Mouse (Mus musculus) inflammation-experienced regulatory T-cells, adult 6 months (primary cell): ENCODE data around the gene Sema3f. TPM values are rescaled to one million over a fixed set of nuclear protein-coding genes. Genes with fewer than 3 reads are reported as not detected.

Source experiments
- ATAC-seq: one replicate; pipeline ENCODE4 v1.8.0; 2017
- polyA plus RNA-seq, 3 experiments: library from polyadenylated mRNA; unstranded; fragments of 100-300 nt; shearing (Covaris generic); gene quantifications; one replicate each; pipeline ENCODE4 v1.2.1; 2017

Sema3f gene
- polyA plus RNA-seq, 3 experiments from 2014 or later: not detected

DNA sequence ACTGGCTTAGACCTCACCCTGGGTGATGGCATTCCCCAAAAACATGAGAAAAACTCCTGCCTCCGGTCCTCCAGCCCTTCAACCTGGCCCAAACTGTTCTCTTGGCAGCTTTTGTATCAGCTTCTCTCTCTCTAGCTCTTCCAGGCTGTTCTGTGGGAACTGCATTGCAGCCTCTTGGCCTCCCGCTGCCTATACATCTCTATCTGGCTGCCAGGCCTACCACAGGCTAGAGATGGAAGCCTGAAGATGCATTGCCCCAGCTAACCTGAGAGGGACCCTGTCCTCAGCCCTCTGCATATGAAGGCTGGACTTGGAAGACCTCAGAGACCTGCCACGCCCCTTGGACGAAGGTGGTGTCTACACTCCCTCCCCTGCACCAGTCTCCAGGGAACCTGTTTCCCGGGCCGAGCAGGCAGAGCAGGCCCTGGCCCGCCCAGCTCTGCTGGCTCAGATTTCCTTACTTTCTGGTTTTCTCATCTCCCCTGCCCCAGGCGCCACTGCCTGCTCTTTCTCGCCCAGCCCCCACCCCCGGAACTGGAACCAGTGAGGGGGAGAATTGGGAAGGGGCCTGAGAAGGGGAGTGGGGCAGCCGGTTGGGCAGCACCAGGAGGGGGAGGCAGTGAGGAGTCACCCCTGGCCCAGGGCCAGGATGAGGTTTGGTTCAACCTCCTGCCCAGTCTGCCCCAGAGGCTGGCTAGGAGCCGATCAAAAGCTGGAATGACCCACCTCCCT lies 4.1 kb upstream of the Sema3f start:
- ATAC-seq: no peak

DNA sequence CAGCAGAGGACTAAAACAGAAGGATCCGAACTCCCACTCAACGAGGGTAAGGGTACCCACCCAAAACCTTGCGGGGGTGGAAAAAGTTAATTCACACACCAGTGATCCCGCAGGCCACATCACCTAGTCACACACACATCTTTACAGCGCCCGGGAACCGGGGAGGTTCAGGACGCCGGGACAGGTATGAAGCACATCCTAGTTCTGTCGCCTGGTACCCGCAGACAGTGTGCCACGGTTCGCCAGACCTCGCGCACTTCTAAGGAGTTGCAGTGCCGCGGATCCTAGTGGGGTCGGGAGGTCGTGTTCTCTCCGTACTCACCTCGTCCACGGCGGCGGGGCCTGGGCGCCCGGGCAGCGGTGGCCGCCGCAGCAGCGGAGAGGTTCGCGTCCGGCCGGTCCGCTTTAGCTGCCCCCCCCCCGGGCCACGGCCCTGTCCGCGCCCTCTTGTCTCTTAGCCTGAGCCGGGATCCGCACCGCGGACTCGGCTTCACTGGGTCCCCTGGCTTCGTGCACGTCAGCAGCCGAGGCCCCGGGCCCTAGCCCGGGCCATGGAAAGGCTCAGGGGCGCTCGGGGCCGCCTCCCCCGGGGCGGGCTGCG lies 1.1 kb downstream of the Sema3f start:
- no peak for ATAC-seq

DNA sequence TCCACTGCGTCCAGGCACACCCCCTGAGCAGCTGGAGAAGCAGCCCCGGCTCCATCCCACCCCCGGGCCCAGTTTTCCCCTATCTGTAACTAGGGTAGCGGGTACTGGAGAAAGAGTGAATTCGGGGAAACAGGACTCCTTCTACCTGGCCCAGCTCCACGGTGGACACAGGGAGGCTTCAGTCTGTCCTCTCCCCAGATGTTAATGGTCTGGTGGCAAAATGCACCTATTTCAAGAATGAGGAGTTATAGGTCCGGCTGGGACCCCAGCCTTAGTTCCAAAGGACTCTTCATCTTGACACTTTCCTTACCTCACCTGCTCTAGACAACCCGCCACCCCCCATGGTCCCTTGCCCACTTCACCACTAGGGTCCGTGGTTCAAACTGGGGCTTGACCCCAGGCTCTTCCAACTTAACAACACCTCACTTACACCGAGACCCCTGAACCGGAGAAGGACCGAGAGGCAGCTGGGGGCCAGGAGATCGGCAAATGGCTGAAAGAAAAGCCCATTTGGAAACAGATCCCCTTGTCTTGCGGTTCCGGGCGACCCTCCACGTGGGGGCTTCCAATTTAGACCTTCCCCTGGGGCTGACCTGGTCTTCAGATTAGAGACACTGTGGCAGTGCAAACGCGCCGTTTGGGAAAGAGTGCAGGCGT lies 1.7 kb downstream of the Sema3f start:
- no peak for ATAC-seq

DNA sequence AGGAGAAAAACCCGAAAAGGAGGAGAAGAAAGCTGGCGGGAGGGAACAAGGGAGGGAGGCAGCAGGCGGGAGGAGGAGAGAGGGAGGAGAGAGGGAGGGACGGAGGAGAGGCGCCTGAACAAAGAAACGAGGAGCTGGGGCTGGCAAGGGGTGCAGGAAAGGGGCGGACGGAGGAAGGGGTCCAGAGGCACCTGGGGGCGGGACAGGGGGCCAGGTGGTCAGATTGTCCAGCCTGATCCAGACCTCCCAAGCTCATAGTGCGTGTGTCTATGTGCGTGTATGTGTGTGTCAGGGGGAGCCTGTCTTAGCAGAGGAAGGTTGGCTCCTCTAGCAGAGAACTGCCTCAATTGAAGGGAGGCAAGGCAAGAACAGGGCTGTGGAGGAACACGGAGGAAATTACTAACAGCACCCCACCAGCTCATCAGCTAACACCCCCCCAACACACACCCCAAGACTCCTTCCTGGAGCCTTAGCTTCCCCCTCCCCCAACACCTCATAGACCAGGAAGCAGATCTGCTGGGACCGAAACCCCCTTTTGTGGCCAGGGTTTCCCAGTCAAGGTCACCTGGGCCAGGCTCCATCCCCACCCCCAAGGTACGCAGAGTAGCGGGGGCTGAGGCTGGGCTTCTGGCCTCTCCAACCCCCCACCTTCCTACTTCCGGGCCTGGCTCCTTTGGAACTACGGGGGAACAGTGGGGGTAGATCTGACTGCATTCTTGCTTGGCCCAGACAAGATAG lies 2.4 kb downstream of the Sema3f start:
- no peak for ATAC-seq

DNA sequence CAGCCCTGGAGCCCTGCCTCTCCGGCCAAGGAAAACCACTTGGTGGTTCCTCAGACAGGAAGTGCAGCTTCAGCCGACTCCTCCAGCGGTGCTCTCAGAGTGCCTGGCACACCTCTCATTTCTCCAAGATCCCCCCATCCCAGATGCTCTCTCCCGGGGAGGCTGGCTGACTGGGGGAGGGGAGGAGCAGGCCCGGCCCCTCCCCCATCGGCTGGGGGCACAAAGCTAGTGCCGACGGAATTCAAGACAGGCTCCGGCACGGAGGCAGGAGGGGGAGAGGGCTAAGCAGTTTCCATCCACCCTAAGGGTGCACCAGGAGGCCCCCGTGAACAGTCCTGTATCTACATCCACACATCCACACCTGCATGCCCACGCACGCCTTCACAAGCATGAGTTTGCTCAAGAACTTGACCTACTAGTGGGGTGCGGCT lies 3.5 kb downstream of the Sema3f start:
- ATAC-seq: no peak

DNA sequence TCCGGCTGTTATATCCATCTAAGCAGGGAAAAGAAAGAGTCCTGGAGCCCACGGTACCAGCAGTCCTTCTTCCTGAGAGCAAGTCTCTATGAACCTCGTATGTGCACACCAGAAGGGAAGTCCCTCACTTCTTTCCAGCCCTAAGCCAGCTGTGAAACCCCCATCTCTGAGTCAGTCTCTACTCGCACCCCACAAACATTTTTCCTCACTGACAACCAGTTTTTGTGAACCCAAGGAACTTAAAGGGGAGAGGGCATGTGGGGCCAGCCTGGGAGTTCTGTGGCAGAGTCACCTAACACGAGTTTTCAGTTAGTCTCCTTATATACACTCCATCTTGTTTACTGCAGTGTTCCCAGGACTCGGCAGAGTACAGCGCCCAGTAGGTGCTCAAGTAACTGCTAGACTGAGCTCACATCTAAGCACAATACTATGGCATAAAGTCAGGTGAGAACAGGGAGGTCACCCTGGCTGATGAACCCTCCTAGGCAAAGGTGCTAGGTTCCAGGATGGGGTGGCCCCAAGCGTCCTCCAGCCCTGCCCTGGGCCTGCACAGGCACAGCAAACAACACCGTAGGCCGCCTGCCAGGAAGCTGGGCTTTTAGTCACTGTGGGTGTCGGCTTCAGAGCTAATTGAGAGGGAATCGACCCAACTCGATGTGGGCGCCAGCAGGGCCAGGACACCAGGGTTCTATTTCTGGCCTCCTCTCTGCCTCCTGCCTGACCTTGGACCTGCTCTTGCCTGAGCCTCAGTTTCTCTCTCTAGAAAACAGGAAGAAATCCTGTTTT lies 6.7 kb downstream of the Sema3f start:
- no peak for ATAC-seq

DNA sequence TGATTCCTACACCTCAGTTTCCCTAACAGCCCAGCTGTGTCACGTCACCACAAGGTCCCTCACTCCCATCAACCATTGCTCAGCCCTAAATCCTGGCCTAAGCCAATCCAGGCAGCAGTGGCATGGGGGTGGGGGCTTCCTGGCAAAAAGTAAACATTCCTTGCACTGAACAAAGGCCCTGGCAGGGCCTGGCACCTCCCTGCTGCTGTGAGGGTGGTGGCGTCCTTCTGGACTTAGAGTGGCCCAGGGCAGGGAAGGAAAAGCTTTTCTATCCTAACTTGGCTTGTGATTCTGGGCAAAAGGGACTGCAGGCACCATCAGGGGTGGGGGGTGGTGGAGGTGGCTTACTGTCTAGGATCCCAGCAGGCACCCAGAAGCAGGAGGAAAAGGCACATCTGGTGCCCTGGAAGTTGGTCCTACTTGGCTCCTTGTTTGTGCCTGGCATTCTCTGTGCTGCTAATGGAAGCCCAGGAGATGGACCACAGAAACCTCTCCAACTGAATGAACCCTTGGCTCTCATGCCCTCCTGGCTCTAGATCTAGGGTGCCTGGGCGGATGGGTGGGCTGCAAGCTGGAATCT lies 7.6 kb downstream of the Sema3f start:
- ATAC-seq: no peak

DNA sequence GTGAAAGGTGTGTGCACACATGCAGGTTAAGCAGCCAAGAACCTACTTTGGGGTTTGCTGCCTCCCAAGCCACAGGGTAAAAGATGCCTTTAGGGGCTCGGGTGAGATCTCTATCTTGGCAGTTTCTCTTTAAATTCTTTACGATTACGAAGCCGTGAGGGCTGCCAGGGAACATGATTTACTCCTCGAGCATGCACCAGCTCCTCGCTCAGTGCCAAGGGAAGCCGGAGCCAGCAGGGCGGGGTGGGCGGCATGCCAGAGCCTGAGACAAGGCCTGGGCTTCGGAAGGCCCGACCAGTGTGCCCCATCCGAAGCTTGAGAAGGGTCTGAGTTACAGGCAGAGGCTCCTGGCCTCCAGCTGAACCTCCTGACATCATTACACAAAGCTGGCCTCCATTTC lies 8.7 kb downstream of the Sema3f start:
- ATAC-seq: no peak

DNA sequence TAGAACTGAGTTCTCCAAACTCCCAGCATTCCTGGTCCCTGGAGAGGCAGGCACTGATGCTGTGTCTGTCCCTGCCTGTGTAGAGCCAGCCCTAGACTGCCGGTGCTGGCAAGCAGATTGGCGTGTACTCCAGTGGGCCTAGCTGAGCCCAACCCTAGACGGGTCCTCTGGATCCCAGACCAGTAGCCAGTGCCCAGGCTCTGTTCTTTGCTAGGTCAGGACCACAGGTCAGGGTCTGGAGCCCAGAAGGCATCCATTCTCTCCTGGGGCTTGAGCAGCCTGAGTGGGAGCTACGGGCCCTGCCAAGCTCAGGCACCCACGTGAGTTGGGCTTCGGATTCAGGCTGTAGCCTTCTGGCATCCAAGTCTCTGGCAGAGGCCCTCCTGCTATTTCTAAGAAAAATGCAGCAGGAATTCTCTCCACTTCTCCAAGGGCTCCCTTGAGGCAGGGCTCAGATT lies 10.1 kb downstream of the Sema3f start:
- no peak for ATAC-seq

DNA sequence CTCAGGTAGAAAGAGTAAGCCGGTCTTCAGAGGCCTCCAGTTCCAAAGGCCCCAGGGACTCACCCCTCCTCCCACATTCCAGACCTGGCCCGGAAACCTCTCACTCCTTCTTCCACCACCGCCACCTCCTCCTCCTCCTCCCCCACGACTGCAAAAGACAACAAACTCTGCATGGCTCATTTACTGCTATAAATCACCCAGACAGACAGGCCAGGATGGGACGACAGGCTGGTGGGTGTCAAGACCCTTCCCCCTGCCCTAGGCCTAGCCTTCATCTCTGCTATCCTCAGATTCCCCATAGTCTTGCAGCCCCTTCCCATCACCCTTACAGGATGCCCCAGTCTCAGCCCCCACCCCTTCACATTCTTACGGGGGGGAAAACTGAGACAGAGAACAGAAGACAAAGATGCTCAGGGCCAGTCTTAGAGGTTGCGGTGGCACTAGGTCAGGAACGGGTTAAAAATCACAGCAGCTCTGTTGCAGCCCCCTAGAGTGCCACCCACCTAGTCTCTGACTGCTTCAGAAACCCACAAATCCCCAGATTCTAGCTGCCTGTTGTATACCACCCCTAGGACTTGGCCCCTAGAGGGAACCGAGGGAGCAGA lies 10.8 kb downstream of the Sema3f start:
- ATAC-seq: no peak

DNA sequence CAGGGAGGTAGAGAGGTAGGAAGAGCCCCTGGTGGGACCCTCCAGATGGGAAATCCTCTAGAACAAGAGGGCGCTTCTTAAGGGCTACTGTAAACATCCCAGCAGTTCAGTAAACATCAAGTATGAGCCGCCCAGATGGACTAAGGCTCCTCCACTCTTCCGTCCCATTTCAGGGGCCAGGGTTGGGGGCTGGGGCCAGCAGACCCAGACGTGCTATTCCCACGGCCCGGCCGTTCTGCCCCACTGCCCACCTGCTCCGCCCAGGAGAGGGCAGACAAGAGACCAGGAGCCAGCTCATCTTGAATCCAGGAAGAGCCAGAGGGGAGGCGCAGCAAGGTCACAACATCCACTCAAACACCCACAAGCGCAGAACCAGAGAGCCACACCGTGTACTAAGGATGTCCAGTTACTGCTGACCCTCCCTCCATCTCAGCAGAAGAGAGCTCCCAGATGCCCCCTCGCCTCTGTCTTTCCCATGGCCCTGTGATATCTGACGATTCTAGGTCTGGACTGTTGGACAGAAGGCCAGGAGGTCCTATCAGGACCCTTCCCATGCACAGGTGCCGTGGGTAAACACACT lies 11.6 kb downstream of the Sema3f start:
- ATAC-seq: no peak

DNA sequence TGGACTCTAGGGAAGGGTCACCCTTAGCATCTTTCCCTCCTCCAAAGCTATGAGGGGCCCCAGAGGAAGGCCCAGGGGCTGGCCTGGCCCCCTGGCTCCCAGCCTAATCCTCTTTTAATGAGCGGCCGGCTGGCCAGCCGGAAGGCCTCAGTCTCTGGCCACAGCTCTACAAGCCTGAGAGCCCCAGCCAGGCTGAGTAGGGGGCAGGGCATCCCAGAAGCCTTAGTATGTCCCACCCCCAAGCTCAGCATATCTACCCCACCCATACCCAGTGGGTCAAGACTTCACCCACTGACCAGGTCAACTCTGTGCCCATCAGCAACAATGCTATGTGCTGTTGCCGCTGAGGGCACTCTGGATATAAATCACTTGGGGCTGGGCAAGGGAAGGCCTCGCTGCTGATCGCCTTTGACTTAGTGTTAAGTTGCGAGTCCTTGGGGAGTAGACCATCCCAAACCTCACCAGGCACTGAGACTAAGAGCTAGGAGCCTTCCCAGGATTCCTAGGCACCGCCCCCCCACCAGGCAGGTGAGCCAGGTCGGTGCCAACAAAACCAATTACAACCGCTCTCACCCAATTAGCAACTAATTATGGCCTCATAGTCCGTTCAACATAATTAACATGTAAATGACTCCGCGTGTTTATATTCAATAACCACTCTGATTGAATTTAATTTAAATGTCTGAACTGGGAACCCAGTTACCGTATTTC lies 12.3 kb downstream of the Sema3f start:
- no peak for ATAC-seq

DNA sequence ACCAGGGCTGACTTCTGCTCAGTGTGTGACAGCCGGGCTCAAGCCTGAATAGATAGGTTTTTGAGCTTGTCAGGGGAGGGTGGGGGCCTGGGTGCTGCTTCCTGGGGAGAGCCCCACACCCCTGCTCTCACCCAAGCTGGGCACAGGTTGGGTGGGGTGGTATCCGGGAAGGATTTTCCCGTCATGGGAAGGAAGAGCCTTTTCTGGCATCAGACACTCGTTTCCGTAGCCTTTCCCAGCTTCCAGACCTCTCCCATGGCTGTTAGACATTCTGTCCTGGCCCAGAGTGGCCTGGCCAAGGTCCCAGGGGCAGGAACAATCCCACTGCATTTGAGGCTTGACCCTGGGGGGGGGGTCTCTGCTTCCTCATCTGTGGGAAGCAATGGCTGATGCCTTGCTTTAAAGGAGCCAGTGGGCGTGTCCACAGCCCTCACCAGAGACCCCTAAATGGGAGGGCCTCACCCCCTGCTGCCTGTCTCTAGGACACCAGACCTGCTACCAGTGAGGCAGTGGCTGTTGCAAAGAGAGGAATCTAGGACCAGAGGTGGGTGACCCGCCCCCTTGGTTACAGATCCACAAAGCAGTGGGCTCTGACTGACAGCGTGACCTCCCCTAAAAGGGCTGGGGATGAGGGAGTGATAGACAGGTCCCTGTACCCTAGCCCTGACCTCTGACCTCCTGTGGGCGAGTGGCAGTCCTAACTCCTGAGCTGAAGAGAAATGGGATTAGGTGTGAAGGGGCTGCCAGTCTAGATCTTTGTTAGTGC lies 13.2 kb downstream of the Sema3f start:
- no peak for ATAC-seq

DNA sequence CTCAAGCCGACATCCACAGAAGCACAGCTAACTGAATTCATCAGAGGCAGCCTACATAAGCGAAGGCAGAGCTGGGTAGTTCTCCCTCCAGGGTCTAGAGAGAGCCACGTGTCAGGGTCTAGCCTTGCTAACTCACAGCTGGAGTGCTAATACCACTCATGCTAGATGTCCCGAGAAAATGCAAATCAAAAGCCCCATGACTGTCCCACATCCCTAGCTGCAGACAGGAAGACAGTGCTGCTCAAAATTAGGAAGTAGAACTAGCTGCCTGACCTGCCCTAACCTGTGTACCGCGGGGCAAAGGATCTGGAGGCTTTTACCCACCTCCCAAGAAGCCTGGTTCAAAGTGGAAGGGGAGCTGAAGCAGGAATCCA lies 14.2 kb downstream of the Sema3f start:
- no peak for ATAC-seq

DNA sequence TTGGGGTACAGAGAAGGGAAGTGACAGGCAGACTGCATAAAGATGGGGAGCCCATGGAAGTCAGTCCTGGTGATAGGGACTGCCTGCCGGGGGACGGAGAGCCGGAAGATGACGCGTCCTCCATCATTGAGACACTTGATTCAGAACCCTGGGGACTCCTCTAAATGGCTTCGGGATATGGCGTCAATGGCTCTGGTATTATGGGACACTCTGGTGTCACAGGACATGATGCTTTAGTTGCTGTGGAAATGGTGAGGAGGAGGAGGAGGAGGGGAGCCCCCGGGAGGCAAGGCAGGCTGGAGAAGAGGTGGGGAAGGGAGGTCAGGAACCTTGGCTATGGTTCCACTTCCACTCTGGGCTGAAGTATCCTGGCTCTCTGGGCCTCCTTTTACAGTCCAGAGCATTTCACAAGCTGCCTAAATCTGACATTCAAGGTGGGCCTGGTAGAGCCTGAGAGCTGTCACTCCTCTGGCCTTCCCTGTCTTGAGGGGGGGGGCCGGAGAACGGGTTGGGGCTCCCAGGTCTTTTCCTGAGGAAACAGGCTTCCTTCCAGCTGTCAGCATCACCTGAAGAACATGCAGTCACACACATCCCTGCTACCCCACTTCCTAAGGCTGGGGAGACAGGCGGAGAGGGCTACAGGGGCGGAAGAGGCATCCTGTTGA lies 14.7 kb downstream of the Sema3f start:
- ATAC-seq: no peak

DNA sequence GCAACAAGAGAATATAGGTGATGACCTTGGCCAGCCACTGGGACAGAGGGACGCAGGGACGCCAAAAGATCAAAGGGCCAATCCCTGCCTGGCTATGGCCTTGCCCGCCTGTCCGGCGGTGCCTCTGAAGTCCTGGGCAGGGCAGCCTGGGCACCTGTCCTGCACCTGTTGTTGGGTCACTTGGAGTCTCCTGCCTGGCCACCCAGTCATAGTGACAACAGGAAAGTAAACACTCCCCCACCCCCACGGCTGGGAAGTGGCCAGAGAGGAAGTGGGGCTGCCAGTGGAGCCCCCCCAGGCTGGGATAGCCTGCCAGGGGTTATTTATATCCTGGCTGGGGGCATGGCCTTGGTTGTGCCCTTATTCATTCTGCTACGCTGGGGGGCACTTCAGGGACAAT lies 15.6 kb downstream of the Sema3f start:
- ATAC-seq: no peak

DNA sequence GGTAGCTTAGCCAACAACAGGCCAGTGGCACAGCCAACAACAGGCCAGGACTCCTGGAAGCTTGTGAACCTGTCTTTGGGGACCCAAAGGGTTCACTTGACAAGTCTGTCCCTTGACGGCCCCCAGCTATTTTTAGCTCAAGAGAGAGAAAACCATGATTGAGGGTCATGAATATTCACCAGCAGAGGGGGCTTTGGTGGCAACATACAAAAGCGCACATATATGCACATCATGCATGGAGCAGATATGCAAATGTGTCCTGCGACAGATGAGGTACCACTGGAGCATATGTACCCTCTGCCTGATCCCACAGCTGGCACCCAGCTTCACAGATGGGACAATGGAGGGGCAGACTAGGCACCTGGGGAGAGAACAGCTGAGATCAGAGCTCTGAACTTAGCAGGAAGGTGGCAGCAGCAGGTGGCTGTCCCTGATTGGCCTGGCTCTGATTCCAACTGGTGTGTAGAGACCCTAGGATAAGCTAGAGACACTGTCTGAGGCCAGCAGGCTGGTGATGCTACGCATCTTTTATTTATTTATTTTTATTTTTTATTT lies 16.8 kb downstream of the Sema3f start:
- no peak for ATAC-seq

DNA sequence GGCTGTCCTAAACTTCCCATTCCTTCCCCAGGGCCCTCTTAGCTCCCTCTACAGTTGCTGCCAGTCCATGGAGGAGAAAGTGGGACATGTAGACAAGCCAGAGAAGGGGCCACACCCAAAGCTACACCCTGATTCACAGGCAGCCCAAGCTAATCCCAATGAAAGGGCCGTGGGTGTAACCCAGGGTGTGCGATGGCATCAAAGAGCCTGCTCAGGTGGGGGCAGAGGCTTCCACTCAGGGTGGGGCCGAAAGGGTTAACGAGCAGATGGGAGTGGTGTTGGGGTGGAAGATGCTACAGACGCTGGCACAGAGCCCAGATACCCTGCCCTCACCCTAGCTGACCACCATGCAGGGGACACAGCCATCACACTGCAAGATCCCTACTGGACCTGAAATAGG lies 17.5 kb downstream of the Sema3f start:
- no peak for ATAC-seq

DNA sequence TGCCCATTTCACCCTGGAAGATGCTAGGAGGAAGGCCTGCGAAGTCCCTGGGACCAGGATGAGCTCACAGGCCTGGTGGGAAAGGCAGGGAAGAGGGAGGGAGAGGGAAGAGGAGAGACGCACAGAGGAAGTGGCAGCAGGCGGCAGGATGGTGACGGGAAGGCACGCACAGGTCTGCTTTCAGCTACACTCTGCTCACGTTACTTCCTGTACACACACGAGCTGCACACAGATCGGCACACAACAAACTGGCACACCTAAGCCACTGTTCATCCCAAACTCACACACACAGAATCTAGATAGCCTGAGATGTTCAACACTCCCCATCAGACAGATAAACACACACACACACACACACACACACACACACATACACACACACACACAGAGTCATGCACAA lies 19.9 kb downstream of the Sema3f start:
- ATAC-seq: no peak
